Mouse (Mus musculus): ENCODE results near the gene Gabra4. TPM values are rescaled to one million over a fixed set of nuclear protein-coding genes. Genes with fewer than 3 reads are reported as not detected.
A peak's percentile ranks its signal among the peaks of the same experiment; 100 is the strongest.
"Not testable (repeated sequence)": the region's sequence is repeated elsewhere in the genome, so short reads cannot be mapped to it uniquely, and the experiment has no call there.

The Gabra4 gene
- polyA plus RNA-seq, 1 experiment from 2014 or later = 1.2 TPM

DNA sequence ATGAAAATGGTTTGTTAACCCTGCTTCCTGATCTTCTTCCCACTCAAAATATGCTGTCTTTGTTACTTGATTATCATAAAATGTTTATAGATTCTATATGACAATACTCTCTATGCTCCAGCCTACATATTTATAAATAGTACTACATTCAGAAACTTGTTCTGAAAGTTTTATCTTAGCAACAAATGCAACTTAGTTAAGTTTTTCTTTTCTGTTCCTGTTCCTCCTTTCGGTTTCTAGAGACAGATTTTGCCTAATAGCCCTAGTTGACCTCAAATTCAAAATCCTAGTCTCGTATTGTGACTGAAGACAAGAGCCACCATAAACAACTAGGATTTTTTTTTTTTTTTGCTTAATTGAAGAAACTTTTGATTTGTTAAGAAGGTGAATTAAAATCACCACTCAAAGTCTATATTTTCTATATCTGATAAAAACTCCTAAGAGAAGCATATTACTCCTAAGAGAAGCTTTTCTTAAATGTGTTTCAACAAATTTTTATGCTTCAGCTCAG lies 64.3 kb downstream of the Gabra4 start:
- Histone ChIP-seq H3K4me1 (replicated peaks; ENCODE audit: control insufficient read depth, insufficient read depth, low read length) (no peaks in the 10 kb centered on the region), H3K4me2 (replicated peaks; ENCODE audit: low read depth, low read length) (no peak overlapping the region), H3K9me3 (ENCODE audit: control insufficient read depth, low read length) (no peaks in the 10 kb centered on the region), H3K27me3 (ENCODE audit: control insufficient read depth, insufficient read depth, low read length) (no peaks in the 10 kb centered on the region), H3K9ac (ENCODE audit: low read depth, low read length) (no peak overlapping the region), H3K27ac (ENCODE audit: low read depth, low read length) (no peak overlapping the region), H3K36me3 (ENCODE audit: control insufficient read depth, insufficient read depth, low read length) (no peaks in the 10 kb centered on the region), H3K4me3 (ENCODE audit: low read depth, low read length) (no peak overlapping the region)
- DNase-seq (ENCODE audit: low spot score) (no peak), ATAC-seq (ENCODE audit: low FRiP score) (no peak)
- 84% methylated on average over 2 of the region's 2 CpGs for WGBS

- H3K9me3 ChIP-seq (ENCODE audit: control insufficient read depth, low read length) = no peaks in the 10 kb centered on the region
- no peak overlapping the region for H3K9ac ChIP-seq (ENCODE audit: low read depth, low read length)
- H3K4me2 ChIP-seq (replicated peaks; ENCODE audit: low read depth, low read length) = no peak overlapping the region
- 82% methylated on average over 9 of the region's 9 CpGs for WGBS
- H3K4me1 ChIP-seq (replicated peaks; ENCODE audit: control insufficient read depth, insufficient read depth, low read length) = no peaks in the 10 kb centered on the region
- no peak for ATAC-seq (ENCODE audit: low FRiP score)
- H3K27ac ChIP-seq (ENCODE audit: low read depth, low read length) = no peak overlapping the region
- DNase-seq (ENCODE audit: low spot score) = no peak
- no peak overlapping the region for H3K4me3 ChIP-seq (ENCODE audit: low read depth, low read length)
- no peaks in the 10 kb centered on the region for H3K36me3 ChIP-seq (ENCODE audit: control insufficient read depth, insufficient read depth, low read length)
- H3K27me3 ChIP-seq (ENCODE audit: control insufficient read depth, insufficient read depth, low read length) = no peaks in the 10 kb centered on the region
Measured at GRCm38 (mm10) chr5:71571646-71572237, 86.4 kb downstream of the Gabra4 start.

- H3K4me1 ChIP-seq (replicated peaks; ENCODE audit: control insufficient read depth, insufficient read depth, low read length) = no peaks in the 10 kb centered on the region
- ATAC-seq (ENCODE audit: low FRiP score) (no peak), DNase-seq (ENCODE audit: low spot score) (no peak)
- no peak within 1 kb of the TSS for H3K27ac ChIP-seq (ENCODE audit: low read depth, low read length)
- no peak within 1 kb of the TSS for H3K4me3 ChIP-seq (ENCODE audit: low read depth, low read length)
- no peaks in the 10 kb centered on the region for H3K9me3 ChIP-seq (ENCODE audit: control insufficient read depth, low read length)
- H3K4me2 ChIP-seq (replicated peaks; ENCODE audit: low read depth, low read length) = no peak within 1 kb of the TSS
- 91% methylated on average over 10 of the region's 10 CpGs for WGBS
- no peaks in the 10 kb centered on the region for H3K36me3 ChIP-seq (ENCODE audit: control insufficient read depth, insufficient read depth, low read length)
- H3K27me3 ChIP-seq (ENCODE audit: control insufficient read depth, insufficient read depth, low read length) = no peaks in the 10 kb centered on the region
- H3K9ac ChIP-seq (ENCODE audit: low read depth, low read length) = no peak within 1 kb of the TSS
Measured at GRCm38 (mm10) chr5:71548079-71548478, 110.0 kb downstream of the Gabra4 start, which contains the start of gene Cox7b2. Cox7b2 (minus strand) TSS chr5:71548205.

DNA sequence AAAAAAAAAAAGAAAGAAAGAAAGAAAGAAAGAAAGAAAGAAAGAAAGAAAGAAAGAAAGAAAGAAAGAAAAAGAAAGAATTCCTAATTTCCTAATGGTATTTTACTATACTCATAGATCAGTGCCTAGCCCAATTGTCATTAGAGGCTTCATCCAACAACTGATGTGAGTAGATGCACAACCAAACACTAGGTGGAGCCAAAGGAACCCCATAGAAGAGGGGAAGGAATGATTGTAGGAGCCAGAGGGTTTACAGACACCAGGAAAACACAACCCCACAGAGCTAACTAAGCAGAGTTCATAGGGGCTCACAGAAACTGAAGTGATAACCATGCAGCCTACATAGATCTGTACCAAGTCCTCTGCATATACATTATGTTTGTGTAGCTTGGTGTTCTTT lies 112.6 kb downstream of the Gabra4 start:
- DNase-seq (ENCODE audit: low spot score) = peak; percentile 5
- H3K4me2 ChIP-seq (replicated peaks; ENCODE audit: low read depth, low read length) = no peak overlapping the region

GRCm38 (mm10) chr5:71525486-71525885 lies 132.6 kb downstream of the Gabra4 start:
- DNase-seq (ENCODE audit: low spot score); H3K9me3 ChIP-seq (ENCODE audit: control insufficient read depth, low read length); ATAC-seq (ENCODE audit: low FRiP score); H3K27ac ChIP-seq (ENCODE audit: low read depth, low read length); H3K4me1 ChIP-seq (replicated peaks; ENCODE audit: control insufficient read depth, insufficient read depth, low read length); H3K36me3 ChIP-seq (ENCODE audit: control insufficient read depth, insufficient read depth, low read length); H3K4me2 ChIP-seq (replicated peaks; ENCODE audit: low read depth, low read length); H3K4me3 ChIP-seq (ENCODE audit: low read depth, low read length); H3K27me3 ChIP-seq (ENCODE audit: control insufficient read depth, insufficient read depth, low read length); H3K9ac ChIP-seq (ENCODE audit: low read depth, low read length): not testable (repeated sequence)
- 70% methylated on average over 7 of the region's 15 CpGs for WGBS

More for the DNA sequence above, 112.6 kb downstream of the Gabra4 start:
- no peak overlapping the region for H3K9ac ChIP-seq (ENCODE audit: low read depth, low read length)
- ATAC-seq (ENCODE audit: low FRiP score) = no peak
- H3K27me3 ChIP-seq (ENCODE audit: control insufficient read depth, insufficient read depth, low read length) = no peaks in the 10 kb centered on the region
- H3K4me1 ChIP-seq (replicated peaks; ENCODE audit: control insufficient read depth, insufficient read depth, low read length) = no peaks in the 10 kb centered on the region
- no peak overlapping the region for H3K4me3 ChIP-seq (ENCODE audit: low read depth, low read length)
- no peaks in the 10 kb centered on the region for H3K36me3 ChIP-seq (ENCODE audit: control insufficient read depth, insufficient read depth, low read length)
- H3K9me3 ChIP-seq (ENCODE audit: control insufficient read depth, low read length) = no peaks in the 10 kb centered on the region
- H3K27ac ChIP-seq (ENCODE audit: low read depth, low read length) = no peak overlapping the region

Other genes starting within 250 kb of the Gabra4 start
- not detected in 2 replicates for gene Cox7b2, start 110.1 kb downstream of the Gabra4 start, polyA plus RNA-seq (2014; fragmentation: Nextera tagmentation; extraction: Ambion mirVana)
- gene Gabrb1, start 195 bp downstream of the Gabra4 start, polyA plus RNA-seq (2014; fragmentation: Nextera tagmentation; extraction: Ambion mirVana) = 0.29 and 0.64 TPM in 2 replicates